Mouse (Mus musculus) liver, adult 2 months (tissue): Measurements from ENCODE around the gene Tuba3b. TPM values are rescaled to one million over a fixed set of nuclear protein-coding genes. Genes with fewer than 3 reads are reported as not detected.

Experiments used
- DNase-seq: peaks from one replicate; pipeline ENCODE4 v3.0.0-alpha.2; 2011; ENCODE audit warnings: low read depth, low spot score; ENCODE audit errors: extremely low read depth
- H3K27ac ChIP-seq: fragments of 200-500 bp; replicated peaks from 2 replicates; pipeline ENCODE4 v1.5.1; 2012; ENCODE audit warnings: low read depth, mild to moderate bottlenecking, control low read depth, inconsistent platforms, low read length; ENCODE audit not compliant: insufficient read depth
- H3K27me3 ChIP-seq: fragments of 200-500 bp; 2 replicates; pipeline ENCODE4 v1.6.1; 2012; ENCODE audit warnings: mild to moderate bottlenecking, moderate library complexity, low read length, inconsistent platforms; ENCODE audit not compliant: control insufficient read depth, insufficient read depth
- H3K36me3 ChIP-seq: fragments of 200-500 bp; 2 replicates; pipeline ENCODE4 v1.6.1; 2012; ENCODE audit warnings: low read length, inconsistent platforms; ENCODE audit not compliant: control insufficient read depth, insufficient read depth
- H3K4me1 ChIP-seq: fragments of 200-500 bp; 2 replicates; pipeline ENCODE4 v1.6.1; 2011; ENCODE audit warnings: low read length; ENCODE audit not compliant: control insufficient read depth, insufficient read depth
- H3K4me3 ChIP-seq: fragments of 200-500 bp; 2 replicates; pipeline ENCODE4 v1.5.1; 2011; ENCODE audit warnings: low read depth, mild to moderate bottlenecking, control low read depth, low read length, moderate library complexity; ENCODE audit not compliant: insufficient read depth
- H3K79me2 ChIP-seq: fragments of 200-500 bp; 2 replicates; pipeline ENCODE4 v1.6.1; 2012; ENCODE audit warnings: inconsistent platforms, mild to moderate bottlenecking, low read length, moderate library complexity; ENCODE audit not compliant: control insufficient read depth, insufficient read depth
- H3K9ac ChIP-seq: fragments of 200-500 bp; 2 replicates; pipeline ENCODE4 v1.6.1; 2012; ENCODE audit warnings: low read depth, mild to moderate bottlenecking, control low read depth, inconsistent platforms, low read length
- CTCF ChIP-seq: fragments of 200-500 bp; IDR thresholded peaks from 2 replicates; pipeline ENCODE4 v1.5.1; 2011; ENCODE audit warnings: low read depth, low read length, control low read depth
- POLR2A ChIP-seq: fragments of 200-500 bp; IDR thresholded peaks from 2 replicates; pipeline ENCODE4 v1.6.1; 2011; ENCODE audit warnings: low read length, control low read depth; ENCODE audit not compliant: insufficient read depth; ENCODE audit errors: extremely low read depth
- WGBS: fragments of 180-500 bp; shearing (Covaris S2); methylation state at CpG from one replicate; pipeline ENCODE4 v1.1.7; 2018; 5-methylcytosine and 5-hydroxymethylcytosine counted together
- polyA plus RNA-seq: library from polyadenylated mRNA; depleted of rRNA; stranded (reverse); fragments of >200 nt; gene quantifications from 2 replicates; pipeline ENCODE4 v1.2.3, GENCODE M21; 2012
- total RNA-seq: library from RNA; depleted of rRNA; stranded (reverse); fragments of >200 nt; gene quantifications from 2 replicates; pipeline ENCODE4 v1.2.3, GENCODE M21; 2014

Gene Tuba3b
- total and polyA plus RNA-seq, 2 experiments = not detected

DNA sequence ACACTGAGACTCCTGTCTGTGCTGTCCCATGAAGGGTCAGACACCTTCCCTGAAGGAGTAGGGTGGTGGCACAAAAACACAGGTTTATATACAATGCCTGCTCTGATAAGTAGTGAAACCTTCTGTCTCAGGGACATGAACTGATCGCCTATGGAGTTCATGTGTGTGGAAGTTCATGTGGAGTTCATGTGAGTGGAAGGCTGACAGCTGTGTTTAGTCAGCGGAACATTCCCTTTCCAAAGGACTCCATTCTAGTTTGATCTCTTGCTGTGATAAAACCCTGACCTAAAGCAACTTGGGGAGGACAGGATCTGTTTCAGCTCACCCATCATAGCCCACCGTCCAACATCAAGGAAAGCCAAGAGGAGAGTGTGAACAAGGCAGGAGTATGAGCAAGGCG lies 21.1 kb downstream of the Tuba3b start:
- DNase-seq = no peak
- Histone ChIP-seq H3K4me1 (peaks cover 3% of the 10 kb centered on the region; the same call in 1 of the 2 replicates), H3K9ac (no peak overlapping the region), H3K36me3 (no peaks in the 10 kb centered on the region), H3K4me3 (no peak overlapping the region), H3K27me3 (no peaks in the 10 kb centered on the region), H3K79me2 (no peaks in the 10 kb centered on the region), H3K27ac (no peak overlapping the region)
- no peak for TF ChIP-seq CTCF
- no peak for TF ChIP-seq POLR2A
- 84% methylated on average over 4 of the region's 4 CpGs for WGBS

DNA sequence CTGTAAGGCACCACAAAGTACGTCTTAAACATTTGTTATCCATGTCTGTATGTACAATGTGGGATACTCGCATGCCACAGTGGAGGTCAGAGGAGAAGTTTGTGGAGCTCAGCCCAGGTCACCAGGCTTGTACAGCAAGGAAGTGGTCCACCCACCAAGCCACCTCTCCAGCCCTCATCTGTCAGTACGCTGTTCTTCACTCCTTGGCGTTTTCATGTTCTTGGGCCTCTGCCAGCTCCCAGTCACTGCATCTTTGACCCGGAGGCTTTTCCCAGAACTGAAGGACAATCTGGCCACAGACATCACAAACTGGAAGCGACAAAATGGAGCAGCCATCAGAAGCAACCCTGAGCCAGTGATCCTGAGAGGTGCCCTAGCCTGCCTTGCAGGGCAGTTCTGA lies 22.7 kb downstream of the Tuba3b start:
- Histone ChIP-seq H3K9ac (no peak overlapping the region), H3K4me3 (no peak overlapping the region), H3K27me3 (no peaks in the 10 kb centered on the region), H3K36me3 (no peaks in the 10 kb centered on the region), H3K79me2 (no peaks in the 10 kb centered on the region), H3K27ac (no peak overlapping the region), H3K4me1 (peaks cover 3% of the 10 kb centered on the region; the same call in 1 of the 2 replicates)
- TF ChIP-seq CTCF (no peak), POLR2A (no peak)
- DNase-seq = peak; percentile 39
- 37% methylated on average over 6 of the region's 6 CpGs for WGBS

DNA sequence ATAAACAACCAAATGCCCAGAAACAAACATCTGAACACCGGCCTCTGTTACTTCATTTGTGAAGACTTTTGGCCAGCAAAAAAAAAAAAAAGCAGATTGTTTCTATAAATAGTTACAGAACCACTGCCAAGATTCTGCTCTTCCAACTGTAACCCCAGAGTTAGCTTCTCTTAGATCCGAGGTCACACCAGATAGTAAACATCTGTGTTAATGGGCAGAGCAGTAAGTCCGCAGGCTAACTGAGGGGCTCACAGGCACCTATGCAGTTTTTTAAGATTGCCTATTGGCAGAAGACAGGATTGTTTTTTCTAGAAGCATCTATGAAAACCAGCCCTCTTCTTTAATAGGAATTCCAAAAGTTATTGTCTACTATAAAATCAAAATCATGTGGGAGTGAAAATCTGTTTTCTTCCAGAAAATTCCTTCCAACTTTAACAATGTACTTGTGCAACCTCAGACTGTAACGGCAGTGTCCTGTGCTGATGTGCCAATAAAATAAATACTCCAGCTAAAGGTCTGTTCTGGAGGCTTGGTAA lies 25.5 kb downstream of the Tuba3b start:
- 16% methylated on average over 4 of the region's 4 CpGs for WGBS
- no peak overlapping the region for H3K27ac ChIP-seq
- H3K79me2 ChIP-seq = no peaks in the 10 kb centered on the region
- H3K9ac ChIP-seq = no peak overlapping the region
- peaks cover 3% of the 10 kb centered on the region; the same call in 1 of the 2 replicates for H3K4me1 ChIP-seq
- TF ChIP-seq POLR2A (no peak), CTCF (no peak)
- DNase-seq = peak; percentile 87
- no peak overlapping the region for H3K4me3 ChIP-seq
- H3K27me3 ChIP-seq = no peaks in the 10 kb centered on the region
- no peaks in the 10 kb centered on the region for H3K36me3 ChIP-seq

DNA sequence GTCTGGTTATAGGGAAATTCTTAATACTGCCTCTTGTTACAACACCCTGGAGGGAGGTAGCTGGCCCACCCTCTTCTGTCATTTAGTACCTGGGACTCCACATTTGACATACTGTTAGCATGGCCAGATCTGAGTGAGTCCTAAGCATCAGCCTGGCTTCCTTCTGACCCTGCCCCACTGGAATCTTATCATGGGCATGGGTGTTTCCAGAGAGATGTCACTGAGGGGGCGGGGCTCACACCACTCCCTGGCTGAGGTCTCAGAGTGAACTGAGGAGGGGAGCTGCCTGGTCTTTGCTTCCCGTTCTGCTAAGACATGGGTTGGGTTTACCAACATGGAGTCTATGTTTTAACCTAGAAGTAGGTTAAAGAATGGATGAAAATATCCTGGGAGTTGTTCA lies 36.4 kb downstream of the Tuba3b start:
- H3K27ac ChIP-seq = no peak overlapping the region
- H3K4me1 ChIP-seq = no peaks in the 10 kb centered on the region
- H3K9ac ChIP-seq = no peak overlapping the region
- no peaks in the 10 kb centered on the region for H3K36me3 ChIP-seq
- TF ChIP-seq CTCF (no peak), POLR2A (no peak)
- H3K79me2 ChIP-seq = no peaks in the 10 kb centered on the region
- H3K27me3 ChIP-seq = no peaks in the 10 kb centered on the region
- DNase-seq = no peak
- 88% methylated on average over 2 of the region's 2 CpGs for WGBS
- H3K4me3 ChIP-seq = no peak overlapping the region

DNA sequence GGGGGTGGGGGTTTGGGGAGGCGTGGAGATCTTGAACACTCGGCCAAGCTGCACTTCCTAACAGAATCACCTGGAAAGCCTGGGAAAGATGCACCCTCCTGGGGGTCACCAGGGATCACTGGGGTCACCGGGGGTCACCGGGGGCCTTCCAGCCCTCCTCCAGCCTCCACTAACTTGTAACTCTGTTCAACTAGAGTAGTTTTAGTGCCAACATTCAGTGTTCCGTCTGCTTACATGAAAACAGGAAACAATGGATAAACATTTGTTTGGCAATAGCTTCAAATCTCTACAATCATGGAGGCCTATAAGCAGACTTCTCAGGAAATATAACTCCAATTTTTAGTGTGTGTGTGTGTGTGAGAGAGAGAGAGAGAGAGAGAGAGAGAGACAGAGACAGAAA lies 37.4 kb downstream of the Tuba3b start:
- Histone ChIP-seq H3K27ac (no peak overlapping the region), H3K9ac (no peak overlapping the region), H3K36me3 (no peaks in the 10 kb centered on the region), H3K79me2 (no peaks in the 10 kb centered on the region), H3K27me3 (no peaks in the 10 kb centered on the region), H3K4me1 (no peaks in the 10 kb centered on the region), H3K4me3 (no peak overlapping the region)
- TF ChIP-seq POLR2A (no peak), CTCF (no peak)
- 75% methylated on average over 5 of the region's 5 CpGs for WGBS
- no peak for DNase-seq

DNA sequence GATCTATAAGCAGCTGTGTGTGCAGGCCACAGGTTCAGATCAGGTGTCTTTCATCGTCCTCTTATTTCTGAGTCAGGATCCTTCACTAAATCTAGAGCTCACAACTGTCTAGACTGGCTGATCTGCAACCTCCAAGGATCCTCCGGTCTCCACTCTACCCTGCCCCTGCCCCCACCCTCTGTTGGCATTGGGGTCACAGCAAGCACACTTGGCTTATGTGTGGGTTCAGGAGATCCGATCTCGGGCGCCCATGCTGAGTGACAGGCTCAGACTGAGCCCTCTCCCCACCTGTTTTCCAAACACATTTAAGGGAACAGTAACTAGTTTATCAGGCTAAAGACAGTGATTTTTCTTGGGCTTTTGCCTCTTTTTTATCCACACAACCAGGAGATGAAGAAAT lies 38.1 kb downstream of the Tuba3b start:
- Histone ChIP-seq H3K4me1 (no peaks in the 10 kb centered on the region), H3K27me3 (no peaks in the 10 kb centered on the region), H3K4me3 (no peak overlapping the region), H3K9ac (no peak overlapping the region), H3K79me2 (no peaks in the 10 kb centered on the region), H3K27ac (no peak overlapping the region), H3K36me3 (no peaks in the 10 kb centered on the region)
- no peak for DNase-seq
- TF ChIP-seq CTCF = no peak
- TF ChIP-seq POLR2A = no peak
- 88% methylated on average over 5 of the region's 5 CpGs for WGBS
